Mouse (Mus musculus): Measurements from ENCODE around the gene Iqcm. TPM values are rescaled to one million over a fixed set of nuclear protein-coding genes. Genes with fewer than 3 reads are reported as not detected.

The Iqcm gene
- polyA plus RNA-seq, 1 experiment from 2014 or later: 0.08 TPM

- Histone ChIP-seq H3K27me3 (replicated peaks; ENCODE audit: control insufficient read depth, insufficient read depth, low read length) (no peaks in the 10 kb centered on the region), H3K4me3 (ENCODE audit: low read length) (no peak overlapping the region), H3K9me3 (ENCODE audit: control insufficient read depth, low read length) (no peaks in the 10 kb centered on the region), H3K4me2 (ENCODE audit: low read length) (no peak overlapping the region), H3K27ac (ENCODE audit: low read depth, low read length) (no peak overlapping the region), H3K9ac (ENCODE audit: low read depth, low read length) (no peak overlapping the region), H3K4me1 (ENCODE audit: control insufficient read depth, insufficient read depth, low read depth, low read length) (no peaks in the 10 kb centered on the region), H3K36me3 (ENCODE audit: control insufficient read depth, insufficient read depth, low read length) (no peaks in the 10 kb centered on the region)
- no peak for ATAC-seq
- WGBS: 70% methylated on average over 4 of the region's 4 CpGs
These were observed 570.0 kb downstream of the Iqcm start for GRCm38 (mm10) chr8:76018501-76018900.

Other genes with a start within 250 kb of the Iqcm start
- gene Rasd2, start 234.8 kb upstream of the Iqcm start, polyA plus RNA-seq (2015; fragmentation: Nextera tagmentation; extraction: Ambion mirVana): 4.0 and 4.1 TPM in 2 replicates
- gene Gm10358, start 42.1 kb upstream of the Iqcm start, polyA plus RNA-seq (2015; fragmentation: Nextera tagmentation; extraction: Ambion mirVana): 0.14 TPM in 1 of 2 replicates, not detected in the other